Mouse (Mus musculus) retina, embryonic 14.5 days (tissue): ENCODE results near the gene D2hgdh.

Experiments used
- DNase-seq: peaks from one replicate; pipeline ENCODE4 v3.0.0-alpha.2; 2015; ENCODE audit warnings: low spot score

D2hgdh gene

GRCm38 (mm10) chr1:93824609-93825008 is at the start of gene D2hgdh:
D2hgdh (plus strand) TSS chr1:93824909.
- no peak for DNase-seq

GRCm38 (mm10) chr1:93776686-93777085 is 48.0 kb upstream of the D2hgdh start:
- DNase-seq: no peak

GRCm38 (mm10) chr1:93786912-93787311 is 37.8 kb upstream of the D2hgdh start:
- no peak for DNase-seq

- DNase-seq: no peak
These were observed 30.2 kb upstream of the D2hgdh start for GRCm38 (mm10) chr1:93794526-93794925.

GRCm38 (mm10) chr1:93795886-93796285 is 28.8 kb upstream of the D2hgdh start:
- no peak for DNase-seq

- DNase-seq: no peak
These were observed 23.8 kb upstream of the D2hgdh start for GRCm38 (mm10) chr1:93800670-93801503.

- peak; percentile 94 for DNase-seq
These were observed 22.9 kb upstream of the D2hgdh start, which contains the start of gene Dtymk for GRCm38 (mm10) chr1:93801741-93802238. Dtymk (minus strand) TSS chr1:93801934.

- DNase-seq: no peak
These were observed 21.9 kb upstream of the D2hgdh start for GRCm38 (mm10) chr1:93802771-93803170.

- DNase-seq: peak; percentile 98
These were observed 20.9 kb upstream of the D2hgdh start, which contains the start of gene Ing5 for GRCm38 (mm10) chr1:93803556-93804507. Ing5 (plus strand) TSS chr1:93803965.

GRCm38 (mm10) chr1:93804818-93805217 is 19.9 kb upstream of the D2hgdh start:
- DNase-seq: no peak

- DNase-seq: no peak
These were observed 19.3 kb upstream of the D2hgdh start for GRCm38 (mm10) chr1:93805221-93805951.

GRCm38 (mm10) chr1:93808871-93809270 is 15.8 kb upstream of the D2hgdh start:
- no peak for DNase-seq

- DNase-seq: no peak
These were observed 14.7 kb upstream of the D2hgdh start for GRCm38 (mm10) chr1:93810011-93810410.

- no peak for DNase-seq
These were observed 13.1 kb upstream of the D2hgdh start for GRCm38 (mm10) chr1:93811495-93812039.

- no peak for DNase-seq
These were observed 6.7 kb upstream of the D2hgdh start for GRCm38 (mm10) chr1:93817823-93818532.

- DNase-seq: no peak
These were observed 6.0 kb upstream of the D2hgdh start for GRCm38 (mm10) chr1:93818722-93819121.

GRCm38 (mm10) chr1:93823796-93824495 is 763 bp upstream of the D2hgdh start:
- DNase-seq: no peak

- peak; percentile 90 for DNase-seq
These were observed 481 bp downstream of the D2hgdh start for GRCm38 (mm10) chr1:93825105-93825674.

GRCm38 (mm10) chr1:93825771-93826539 is 1.2 kb downstream of the D2hgdh start:
- DNase-seq: peak; percentile 42
